Mouse (Mus musculus) retina, postnatal 1 day (tissue): ENCODE measurements at regions not wholly inside any gene's neighbourhood (a gene's known extent, or its start where the extent isn't known, plus 50 kb on each side); places are given as distances from the start of the nearest gene placed in this dataset.

Source experiments
- DNase-seq: peaks from one replicate; pipeline ENCODE4 v3.0.0-alpha.2; 2012

DNA sequence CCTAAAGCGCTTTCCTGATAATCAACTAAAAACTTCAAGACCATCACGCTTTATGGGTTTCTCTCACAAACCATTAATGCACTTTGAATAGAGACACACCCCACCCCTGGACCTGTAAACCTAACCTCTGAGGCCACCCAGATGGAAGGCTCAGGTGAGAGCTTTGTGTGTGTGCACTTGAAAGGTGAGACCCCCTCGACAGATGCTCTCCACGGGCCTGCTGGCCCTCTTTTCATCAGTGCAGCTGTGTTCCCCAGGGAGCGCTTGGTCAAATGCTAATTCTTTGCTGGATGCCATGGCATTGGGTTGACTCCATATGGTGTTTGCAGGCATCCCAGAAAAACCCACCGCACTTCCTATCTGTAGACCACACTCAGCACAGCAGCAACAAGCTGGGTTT, 792.8 kb upstream of the Car8 start:
- no peak for DNase-seq

DNA sequence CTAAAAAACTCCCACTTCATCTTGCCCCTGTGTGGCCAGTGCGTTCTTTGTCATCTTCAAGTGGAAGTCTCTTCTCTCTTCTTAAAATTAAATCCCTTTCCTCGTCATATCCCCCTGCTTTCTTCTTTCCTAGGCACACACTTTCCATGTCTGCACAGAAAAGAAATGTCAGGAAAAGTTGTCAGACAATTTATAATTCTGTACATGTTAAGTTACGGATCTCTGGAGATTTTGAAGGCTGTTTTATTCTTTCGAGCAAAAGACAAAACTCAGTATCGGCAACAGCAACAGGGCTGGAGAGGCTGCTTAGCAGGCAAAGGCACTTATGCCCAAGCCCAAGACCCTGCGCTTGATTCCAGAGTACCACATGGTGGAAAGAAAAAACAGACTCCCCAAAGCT, 790.1 kb upstream of the Car8 start:
- DNase-seq, result peak; percentile 35

DNA sequence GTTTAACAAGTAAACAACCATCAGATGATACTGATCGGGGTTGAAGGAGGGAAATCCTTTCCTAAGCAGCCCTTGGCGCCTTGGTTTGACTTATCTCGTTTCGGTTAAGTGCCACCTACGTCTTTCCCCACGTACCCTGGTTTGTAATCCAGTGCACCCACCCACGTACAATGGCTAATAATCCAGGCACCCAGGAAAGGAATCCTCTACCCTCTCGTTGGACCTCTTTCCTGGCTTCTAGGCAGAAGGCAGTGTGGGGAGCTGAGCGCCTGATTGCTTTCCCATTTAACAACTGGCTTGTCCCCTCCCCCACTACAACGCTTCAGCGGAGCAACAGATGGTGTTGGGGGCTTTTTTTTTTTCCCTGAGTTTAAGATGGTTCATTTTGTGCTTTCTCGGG, 789.6 kb upstream of the Car8 start:
- DNase-seq, result peak; percentile 91

DNA sequence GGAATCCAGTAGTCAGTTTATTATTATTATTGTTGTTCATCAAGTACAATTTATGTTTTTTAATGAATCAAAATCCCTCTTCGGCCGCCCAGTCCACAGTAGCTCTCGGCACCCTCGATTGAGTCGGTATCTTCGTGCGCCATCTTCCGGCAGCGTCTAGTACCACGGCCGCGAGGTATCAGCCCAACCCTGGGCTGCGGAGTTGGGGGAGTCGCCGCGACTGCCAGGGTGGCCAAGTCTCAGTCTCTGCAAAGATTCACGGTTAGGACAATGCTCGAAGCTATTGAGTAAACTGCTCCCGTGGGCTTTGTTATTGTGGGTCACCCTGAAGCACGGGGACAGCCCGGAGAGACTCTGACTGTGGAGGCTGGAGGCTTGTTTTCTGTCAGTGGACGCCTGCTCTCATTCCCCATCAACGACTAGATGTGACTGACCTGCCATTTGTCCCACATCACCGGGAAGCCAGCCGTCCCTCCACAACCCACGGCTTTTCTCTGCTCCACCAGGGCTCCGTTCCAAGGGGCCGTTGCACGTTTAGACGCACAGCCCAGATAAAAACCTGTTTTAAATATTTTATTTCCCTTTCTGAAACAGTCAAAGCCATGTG, 789.1 kb upstream of the Car8 start:
- DNase-seq, result peak; percentile 92

DNA sequence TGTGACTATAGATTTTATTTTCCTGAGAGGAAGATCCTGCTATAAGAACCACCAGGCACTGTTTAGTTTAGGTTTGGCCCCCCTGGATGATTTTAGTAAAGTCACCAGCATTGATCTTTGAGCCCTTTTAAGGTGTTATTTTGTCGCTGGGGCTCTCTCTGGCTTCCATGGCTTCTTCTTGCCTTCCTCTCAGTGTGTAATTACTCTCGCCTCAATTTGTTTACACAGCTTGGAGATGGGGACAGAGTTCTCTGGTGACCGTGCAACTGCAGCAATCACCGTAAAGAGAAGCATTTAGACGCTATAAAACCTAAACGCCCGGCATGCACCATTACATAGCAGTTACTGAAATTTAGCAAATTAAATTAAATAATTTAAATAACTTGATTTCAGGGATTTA, 788.5 kb upstream of the Car8 start:
- DNase-seq, result no peak

DNA sequence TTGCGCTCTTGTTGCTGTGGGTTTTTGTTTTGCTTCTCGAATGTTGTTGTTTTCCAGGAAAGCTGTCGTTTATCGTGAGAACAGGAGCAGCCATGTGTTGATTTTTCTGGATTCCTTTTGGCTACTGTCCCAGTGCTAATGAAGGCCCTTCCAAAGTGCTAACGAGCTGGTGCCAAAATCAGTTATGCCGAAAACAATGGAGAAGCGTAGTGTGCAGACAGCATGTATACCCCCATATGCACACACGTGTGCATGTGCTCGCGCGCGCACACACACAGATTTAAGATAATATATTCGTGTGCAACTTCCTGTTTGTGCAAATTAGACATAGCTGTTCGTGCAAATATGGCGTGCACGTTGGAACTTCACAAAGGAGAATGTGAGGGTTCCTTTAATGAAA, 788.0 kb upstream of the Car8 start:
- peak; percentile 98 for DNase-seq

DNA sequence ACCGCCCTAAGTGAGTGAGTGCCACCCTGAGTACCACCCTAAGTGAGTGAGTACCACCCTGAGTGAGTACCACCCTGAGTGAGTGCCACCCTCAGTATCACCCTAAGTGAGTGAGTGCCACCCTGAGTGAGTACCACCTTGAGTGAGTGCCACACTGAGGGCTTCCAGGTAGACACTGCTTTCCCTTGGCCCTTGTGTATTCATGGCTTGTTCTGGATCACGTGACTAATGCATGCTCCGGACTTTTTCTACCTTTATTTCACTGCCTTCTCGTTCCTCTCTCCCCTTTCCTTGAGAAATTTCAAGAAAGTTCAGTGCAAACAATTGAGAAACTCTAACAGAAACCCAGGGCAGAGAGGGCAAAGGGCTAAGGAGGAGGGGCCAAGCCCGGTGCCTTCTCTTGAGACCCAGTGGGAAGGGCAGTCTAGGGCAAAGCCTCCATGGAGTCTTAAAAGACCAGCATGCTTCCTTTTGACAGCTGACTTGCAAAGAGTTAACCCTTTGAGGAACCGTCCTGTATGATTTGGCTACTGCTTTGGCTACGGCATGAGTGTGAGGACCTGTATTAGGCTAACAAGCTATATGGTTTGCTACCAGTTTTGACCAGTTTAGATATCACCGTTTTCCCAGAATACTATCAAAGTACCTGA, 787.1 kb upstream of the Car8 start:
- peak; percentile 55 for DNase-seq

DNA sequence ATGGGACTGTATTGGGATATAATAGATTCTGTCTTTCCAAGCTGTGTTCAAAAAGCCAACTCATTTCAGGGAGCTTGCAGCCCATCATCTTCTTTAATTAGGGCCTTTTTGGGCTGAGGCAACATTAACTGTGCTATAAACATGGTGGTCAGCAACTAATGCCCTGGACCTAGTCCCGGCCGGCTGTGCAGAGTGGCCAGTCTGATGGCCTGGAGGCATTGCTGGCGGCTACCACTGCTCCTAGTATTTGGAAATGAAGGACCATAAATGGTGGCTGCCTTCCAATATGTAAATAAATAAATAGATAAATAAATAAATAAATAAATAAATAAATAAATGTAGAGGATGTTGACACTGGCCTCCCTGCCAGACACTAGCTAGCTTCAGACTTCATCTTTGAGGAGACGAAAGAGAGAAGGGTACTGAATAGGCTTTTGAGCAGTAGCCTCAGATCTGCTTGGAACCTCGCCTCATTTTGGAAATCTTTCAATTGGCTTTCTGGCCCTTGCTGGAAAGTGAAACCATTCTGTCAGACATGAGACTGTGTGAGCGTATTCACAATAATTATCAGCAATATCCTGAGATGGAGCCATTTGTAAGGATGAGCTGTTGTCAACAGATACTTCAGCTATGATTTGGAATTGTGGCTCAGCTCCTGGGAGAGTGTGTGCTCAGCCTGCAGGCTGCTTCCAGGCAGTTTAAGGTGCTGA, 785.5 kb upstream of the Car8 start:
- DNase-seq, result no peak

DNA sequence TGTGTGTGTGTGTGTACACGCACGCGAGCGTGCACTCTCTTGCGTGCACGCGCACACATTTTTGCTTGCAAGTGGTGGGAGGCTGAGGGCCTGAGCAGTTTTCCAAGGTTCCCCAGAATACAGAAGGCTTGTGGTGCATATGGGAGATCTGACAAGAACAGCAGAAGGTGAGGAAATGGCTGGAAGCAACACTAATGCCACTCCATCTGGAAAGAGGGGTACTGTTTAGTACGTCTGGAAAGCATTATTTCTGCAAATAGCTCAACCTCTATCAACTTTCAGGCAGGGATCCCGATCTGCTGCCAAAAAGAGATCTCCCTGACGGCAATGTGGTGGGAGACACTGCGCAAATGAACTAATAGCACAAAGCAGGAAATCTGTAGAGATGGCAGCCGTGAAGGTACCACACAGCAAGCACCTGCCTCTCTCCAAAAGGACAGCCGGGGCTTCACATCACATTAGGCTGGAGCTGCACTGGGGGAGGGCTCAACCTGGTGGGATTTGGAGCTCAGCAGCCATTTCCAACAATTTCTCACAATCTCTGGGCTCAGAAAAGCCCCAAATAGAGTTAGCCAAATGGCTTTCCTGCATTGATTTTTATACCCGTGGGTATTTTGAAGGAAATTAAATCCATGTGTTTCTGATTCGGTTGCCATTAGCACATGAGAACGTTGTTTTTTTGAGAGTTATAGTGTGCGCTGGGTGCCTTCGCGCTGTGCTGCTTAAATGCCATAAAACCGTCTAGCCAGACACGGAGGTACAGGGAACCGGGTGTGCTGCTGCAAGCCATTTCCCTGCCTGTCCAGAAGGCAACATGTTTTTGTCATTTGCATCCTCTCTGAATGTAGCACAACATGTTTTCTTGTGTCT, 780.6 kb upstream of the Car8 start:
- DNase-seq, result no peak

DNA sequence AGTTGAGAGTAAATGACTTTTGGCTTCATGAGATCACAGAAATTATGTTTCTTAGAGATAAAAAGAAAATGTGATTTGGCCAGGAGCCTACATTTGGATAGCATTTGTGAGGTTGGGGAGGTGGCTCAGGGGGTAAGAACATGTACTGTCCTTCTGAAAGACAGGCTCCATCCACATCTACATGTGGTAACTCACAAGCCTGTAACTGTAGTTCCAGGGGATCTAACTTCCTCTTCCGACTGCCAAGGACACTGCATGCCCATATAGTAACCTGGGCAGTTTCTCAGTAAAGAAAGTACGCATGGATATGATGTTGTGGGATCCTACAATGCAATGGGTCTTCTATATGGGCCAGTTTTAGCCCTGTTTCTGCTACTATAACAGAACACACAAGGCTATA, 779.4 kb upstream of the Car8 start:
- no peak for DNase-seq

DNA sequence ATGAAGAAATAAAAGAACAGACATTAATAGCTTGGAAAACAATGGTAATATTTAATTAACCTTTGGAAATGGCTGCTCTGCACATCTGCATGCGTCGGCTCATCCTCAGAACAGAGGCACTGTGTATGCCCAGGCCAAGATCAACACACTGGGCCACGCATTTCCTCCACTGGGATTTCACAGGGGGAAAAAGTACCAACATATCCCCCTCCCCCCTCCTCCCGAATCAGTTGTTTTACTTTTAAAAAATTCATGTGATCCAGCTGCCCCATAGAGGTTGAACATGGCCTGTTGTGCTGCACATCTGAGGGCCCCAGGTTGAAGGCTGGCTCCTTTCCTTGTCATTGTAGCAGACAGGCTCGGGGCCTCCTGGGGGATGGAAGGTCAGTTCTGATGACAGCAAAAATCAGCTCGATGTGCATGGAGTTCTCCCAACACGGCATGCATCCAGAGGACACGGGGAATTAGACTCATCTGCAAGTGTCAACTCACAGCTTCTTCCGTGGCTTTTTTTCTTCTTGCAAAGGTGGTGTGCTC, 777.7 kb upstream of the Car8 start:
- DNase-seq, result no peak

DNA sequence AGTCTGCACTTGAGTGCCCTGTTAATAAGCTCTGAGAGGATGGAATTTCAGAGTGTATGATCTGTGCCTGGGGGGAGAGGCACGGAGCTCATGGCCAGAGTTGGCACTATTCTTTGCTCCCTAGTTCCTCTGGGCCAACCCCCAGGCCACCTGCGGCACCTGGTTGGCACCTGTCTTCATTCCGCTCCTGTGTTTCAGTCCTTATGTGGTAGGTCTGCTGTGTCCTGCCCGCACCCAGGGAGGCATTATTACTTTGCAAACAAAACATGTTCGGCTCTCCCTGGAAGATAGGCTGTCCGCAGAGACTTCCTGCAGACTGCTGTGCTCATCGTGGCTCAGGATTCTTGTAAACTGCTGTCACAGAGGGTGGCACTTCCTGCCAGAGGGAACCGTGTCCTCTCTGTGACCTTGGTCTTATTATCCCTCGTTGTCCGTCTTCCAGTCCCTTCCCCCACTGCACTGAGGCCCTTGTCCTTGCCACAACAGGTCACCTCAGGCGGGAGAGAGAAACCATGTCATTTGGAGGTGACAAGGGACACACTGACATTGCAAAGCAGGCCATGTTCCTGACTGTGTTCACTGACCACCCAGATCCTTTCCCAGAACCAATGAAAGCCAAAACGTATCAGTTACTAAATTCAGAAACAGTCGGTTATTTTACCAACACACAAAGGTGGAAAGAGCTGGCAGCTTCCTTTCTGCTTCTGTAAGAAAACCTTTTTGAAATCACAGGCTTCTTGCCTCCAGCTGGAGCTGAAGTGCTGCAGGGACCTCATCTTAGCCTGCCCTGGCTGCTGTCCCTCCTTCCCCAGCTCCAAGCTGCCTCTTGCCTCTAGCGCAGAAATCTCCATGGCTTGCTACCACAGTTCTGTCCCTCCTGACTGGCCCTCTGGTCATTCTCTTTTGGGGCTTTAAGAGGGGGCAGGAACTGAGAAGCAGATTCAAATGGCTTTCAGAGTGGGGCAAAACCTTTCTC, 777.0 kb upstream of the Car8 start:
- peak; percentile 82 for DNase-seq

DNA sequence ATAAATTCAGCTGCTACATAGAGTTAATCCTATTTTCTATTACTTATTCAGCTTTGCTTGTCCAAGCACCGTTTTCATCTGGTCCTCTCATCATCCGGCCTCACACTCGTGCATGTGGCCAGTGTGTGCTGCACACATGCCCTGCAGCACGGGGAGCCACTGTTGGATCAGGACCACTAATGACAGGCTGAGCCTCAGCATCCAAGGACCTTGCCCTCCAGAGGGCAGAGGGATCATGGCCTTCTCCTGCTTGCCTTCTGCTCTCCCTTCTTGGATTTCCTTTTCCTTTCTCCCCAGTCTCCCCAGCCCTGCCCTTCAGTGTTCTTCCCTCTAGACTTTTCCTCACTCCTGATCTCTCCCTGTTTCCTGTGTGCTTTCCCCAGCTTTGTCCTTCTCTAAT, 776.1 kb upstream of the Car8 start:
- DNase-seq, result no peak

DNA sequence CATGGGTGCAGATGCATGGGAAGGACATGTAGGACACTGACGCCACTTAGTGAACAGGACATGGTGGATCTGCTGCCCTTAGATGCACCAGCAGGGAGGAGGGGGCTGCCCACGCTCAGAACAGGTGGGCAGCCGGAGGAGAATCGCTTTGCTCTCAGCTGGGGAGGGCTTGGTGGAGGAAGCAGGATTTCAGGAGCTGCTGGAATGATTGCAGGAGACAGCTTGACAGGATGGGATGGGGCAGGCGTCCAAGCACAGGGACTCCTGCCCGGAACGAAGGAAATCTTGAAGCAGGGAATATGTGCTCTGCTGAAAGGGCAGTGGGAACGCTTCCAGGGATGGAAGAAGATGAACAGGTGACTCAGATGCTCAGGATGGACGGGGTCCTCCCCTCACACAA, 773.9 kb upstream of the Car8 start:
- peak; percentile 53 for DNase-seq

DNA sequence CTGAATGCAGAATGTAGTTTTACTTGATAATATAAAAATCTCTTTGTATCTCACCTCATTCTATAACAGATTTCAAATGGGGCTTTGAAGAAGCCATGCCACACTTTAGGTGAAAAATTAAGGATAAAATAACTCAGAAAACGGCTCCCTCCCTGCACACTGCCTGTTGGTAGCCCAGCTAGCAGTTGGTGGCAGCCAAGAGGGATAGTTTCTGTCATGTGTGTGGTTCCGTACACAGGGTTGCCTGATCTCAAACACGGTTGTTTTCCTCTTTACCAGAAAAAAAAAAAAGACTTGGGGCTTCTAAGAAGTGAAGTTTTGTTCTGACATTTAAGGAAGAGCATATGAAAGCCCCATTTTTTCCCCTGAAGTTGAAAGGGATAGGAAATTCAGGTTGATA, 773.1 kb upstream of the Car8 start:
- no peak for DNase-seq

DNA sequence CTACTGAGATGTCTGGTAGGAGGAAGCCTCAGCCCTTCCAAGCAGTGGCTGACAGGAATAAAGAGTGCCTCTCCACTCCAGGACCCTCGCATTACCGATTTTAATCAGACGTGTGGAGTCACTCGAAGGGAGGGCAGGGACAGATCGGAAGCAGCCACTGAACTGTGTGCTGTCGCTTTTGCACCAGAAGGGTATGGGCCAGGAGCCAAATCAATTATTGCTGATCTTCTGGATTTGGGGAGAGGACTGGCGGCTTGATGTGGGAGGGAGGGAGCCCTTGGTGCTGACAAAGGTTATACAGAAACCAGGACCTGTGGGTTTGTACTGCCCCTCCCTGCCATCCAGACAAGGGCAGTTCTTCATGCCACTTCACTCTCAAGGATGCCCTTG, 772.3 kb upstream of the Car8 start:
- peak; percentile 77 for DNase-seq

DNA sequence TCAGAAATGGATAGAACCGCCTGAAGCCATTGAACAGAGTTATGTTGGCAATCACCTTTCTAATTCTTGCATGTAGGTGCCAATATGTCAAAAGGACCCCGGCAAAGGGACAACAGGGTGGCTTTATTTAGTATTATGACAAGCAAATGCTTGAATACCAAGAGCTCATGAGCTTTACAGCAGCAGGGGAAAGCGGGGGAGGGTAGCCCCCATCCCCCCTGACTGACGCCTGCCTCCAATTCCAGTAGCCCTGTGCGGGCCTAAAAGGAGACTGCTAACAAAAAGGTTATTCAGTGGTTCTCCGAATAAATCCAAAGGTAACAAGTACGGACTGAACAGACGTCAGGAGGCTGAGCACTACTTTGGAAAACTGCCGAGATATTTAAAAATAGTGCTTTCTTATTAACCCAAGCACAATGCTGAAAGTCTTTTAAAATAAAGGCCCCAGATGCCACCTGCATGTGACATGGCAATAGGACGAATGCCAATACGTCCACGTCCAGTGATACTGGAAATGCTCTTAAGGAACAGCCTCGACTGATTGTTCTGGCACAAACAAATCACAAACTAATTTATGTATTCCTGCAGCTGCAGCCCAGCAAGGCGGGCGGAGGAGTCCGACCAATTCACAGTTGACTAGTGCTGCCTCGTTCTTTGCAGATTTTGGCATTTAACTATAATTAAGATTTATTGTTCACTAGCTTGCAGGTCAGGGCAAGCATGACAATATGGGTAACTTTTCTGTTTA, 771.7 kb upstream of the Car8 start:
- no peak for DNase-seq

DNA sequence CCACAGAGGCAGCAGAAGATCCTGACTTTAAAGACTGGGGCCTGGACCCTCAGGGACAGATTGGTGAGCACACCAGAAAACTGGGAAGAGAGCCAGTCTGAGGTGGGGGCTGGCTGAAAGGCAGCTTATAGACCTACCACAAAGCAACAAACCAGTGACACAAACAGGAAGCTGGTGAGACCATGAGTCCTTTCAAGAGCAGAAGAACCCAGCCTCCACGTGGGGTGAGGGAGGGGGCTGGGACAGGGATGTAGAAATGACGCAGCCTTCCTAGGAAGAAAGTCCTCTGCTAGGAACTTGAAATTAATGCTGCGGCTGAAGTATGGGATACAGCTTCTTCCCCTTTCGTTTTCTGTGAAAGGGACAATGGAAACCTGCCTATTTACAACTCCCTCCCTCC, 770.8 kb upstream of the Car8 start:
- DNase-seq, result no peak

DNA sequence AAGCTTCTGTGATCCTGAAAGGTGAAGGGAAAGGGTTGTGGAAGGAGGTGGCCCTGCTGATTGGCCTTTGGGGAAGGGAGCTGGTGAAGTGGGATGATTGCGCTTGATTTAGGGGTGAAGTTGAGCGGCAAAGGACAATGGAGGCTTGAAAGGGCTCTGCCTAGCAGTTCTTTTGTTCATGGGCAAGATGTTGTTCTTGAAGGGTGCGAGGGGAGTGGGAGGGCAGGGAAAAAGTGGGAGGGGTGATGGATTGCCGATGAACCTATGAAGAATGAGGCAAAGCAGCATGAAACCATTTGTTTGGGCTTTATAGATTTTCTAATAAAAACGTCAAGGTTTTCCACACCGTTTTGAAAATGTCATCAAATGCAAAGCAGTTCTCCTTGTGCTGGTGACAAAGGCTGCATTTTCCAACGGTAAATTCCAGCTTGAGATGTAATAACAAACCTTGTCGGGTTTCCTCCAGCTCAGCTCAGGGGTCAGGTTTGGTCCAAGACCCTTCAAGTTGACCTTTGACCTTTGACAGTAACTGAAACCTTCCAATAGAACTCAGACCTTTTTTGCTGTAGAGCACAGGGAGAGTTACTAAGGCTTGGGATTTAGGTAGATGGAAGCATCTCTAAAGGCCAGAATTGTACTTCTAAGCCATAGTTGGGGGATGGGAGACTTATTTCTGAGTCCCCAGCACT, 767.2 kb upstream of the Car8 start:
- DNase-seq, result peak; percentile 44

DNA sequence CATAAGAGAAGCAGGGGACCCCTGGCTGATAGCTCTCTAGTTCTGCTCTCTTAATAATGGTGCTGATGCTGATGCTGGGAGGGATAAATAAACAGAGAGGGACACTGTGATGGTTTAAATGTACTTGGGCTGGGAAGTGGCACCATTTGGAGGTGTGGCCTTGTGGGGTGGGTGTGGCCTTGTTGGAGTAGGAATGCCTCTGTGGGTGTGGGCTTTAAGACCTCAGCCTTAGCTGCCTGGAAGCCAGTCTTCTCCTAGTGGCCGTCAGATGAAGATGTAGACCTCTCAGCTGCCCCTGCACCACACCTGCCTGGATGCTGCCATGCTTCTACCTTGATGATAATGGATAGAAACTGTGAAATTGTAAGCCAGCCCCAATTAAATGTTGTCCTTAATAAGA, 765.0 kb upstream of the Car8 start:
- no peak for DNase-seq

DNA sequence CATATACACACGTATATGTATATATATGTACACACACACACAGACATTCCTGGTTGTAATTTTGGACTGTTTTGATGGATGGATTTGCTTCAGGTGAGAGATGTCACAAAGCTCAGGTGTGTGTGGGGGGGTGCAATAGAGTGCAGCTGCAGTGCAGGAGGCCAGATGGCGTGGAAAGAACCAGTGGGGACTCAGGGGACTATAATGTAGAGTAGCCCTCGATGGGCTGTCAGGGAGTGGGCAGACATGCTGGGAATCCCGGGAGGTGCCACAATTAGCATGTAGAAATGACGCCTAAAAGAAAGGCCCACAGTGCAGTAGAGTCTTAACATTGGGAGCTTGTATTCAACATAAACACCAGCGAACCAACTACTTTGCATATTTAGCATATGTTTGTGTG, 763.5 kb upstream of the Car8 start:
- DNase-seq, result no peak
